Mouse (Mus musculus): ENCODE measurements at regions not wholly inside any gene's neighbourhood (a gene's known extent, or its start where the extent isn't known, plus 50 kb on each side); places are given as distances from the start of the nearest gene placed in this dataset.

DNA sequence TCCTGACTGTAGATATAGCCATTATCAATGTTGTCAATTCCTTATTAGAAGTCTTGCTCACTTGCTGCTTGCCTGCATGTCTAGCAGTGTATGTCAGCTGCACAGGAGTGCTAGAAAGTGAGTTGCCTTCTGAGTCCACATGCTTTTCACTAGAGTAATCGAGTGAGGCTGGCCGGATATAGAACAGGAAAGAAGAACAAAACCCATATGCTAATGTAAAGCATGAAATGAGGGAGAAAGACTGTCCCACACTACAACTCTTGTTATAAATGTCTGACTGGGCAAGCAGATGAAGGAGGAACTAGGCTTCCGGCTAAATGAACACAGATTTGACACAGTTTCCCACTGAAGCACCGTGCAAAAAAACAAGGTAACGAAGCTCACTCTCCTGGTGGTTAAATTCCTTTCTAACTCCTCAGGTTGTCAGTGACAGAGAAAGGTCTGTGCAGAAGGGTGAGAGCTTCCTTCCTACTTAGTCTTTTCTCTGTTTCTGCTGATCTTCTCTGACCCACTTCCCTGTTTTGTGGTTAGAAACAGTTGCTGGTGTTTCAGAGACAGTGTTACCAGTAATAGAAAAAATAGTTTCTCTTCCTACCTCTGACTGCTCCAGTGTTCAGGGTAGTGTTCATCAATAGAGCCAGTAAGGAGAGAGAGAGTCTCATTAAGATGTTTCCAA lies 399.0 kb downstream of the Atp23 start:
- H3K4me3 ChIP-seq: no peak overlapping the region
- H3K9ac ChIP-seq: no peak overlapping the region
- ATAC-seq (ENCODE audit: low FRiP score, low read depth): no peak
- no peaks in the 10 kb centered on the region for H3K27me3 ChIP-seq (replicated peaks)
- no peak overlapping the region for H3K27ac ChIP-seq
- H3K9me3 ChIP-seq: no peaks in the 10 kb centered on the region
- H3K4me2 ChIP-seq (replicated peaks): no peak overlapping the region
- no peaks in the 10 kb centered on the region for H3K4me1 ChIP-seq
- 61% methylated on average over 5 of the region's 5 CpGs for WGBS
- H3K36me3 ChIP-seq: no peaks in the 10 kb centered on the region

- Histone ChIP-seq H3K9me3 (no peaks in the 10 kb centered on the region), H3K4me1 (no peaks in the 10 kb centered on the region), H3K9ac (no peak overlapping the region), H3K4me3 (no peak overlapping the region), H3K27me3 (replicated peaks) (no peaks in the 10 kb centered on the region), H3K4me2 (replicated peaks) (no peak overlapping the region), H3K27ac (no peak overlapping the region), H3K36me3 (no peaks in the 10 kb centered on the region)
- ATAC-seq (ENCODE audit: low FRiP score, low read depth): no peak
- WGBS: 85% methylated on average over 6 of the region's 6 CpGs
Observed at GRCm38 (mm10) chr10:126498726-126499125, 402.4 kb downstream of the Atp23 start.

DNA sequence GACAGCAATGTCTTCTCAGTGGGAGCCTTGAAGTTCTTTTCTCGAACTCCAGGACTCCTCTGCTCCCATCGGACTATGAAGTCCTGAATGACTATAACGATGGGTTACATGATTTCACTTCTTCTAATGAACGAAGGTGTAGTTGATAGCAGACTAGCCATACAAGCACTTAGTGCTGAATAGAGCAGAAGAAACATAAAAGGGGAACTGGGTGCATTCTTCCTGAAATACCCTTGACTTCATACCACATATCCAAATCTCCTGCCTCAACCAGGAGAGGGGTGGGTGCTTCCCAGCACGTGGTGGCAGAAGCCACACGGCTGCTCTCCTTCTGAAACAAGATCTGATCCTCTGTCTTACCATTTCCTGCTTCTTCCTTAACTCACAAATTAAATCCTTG lies 407.4 kb downstream of the Atp23 start:
- Histone ChIP-seq H3K4me3 (no peak overlapping the region), H3K9ac (no peak overlapping the region), H3K27me3 (replicated peaks) (no peaks in the 10 kb centered on the region), H3K4me1 (no peaks in the 10 kb centered on the region), H3K9me3 (no peaks in the 10 kb centered on the region), H3K4me2 (replicated peaks) (no peak overlapping the region), H3K36me3 (no peaks in the 10 kb centered on the region), H3K27ac (no peak overlapping the region)
- ATAC-seq (ENCODE audit: low FRiP score, low read depth): no peak
- WGBS: 83% methylated on average over 6 of the region's 6 CpGs

GRCm38 (mm10) chr10:126492211-126492610 lies 408.9 kb downstream of the Atp23 start:
- Histone ChIP-seq H3K36me3 (no peaks in the 10 kb centered on the region), H3K9ac (no peak overlapping the region), H3K4me2 (replicated peaks) (no peak overlapping the region), H3K4me1 (no peaks in the 10 kb centered on the region), H3K27ac (no peak overlapping the region), H3K4me3 (no peak overlapping the region), H3K27me3 (replicated peaks) (no peaks in the 10 kb centered on the region), H3K9me3 (no peaks in the 10 kb centered on the region)
- ATAC-seq (ENCODE audit: low FRiP score, low read depth): no peak
- WGBS: 89% methylated on average over 6 of the region's 6 CpGs

DNA sequence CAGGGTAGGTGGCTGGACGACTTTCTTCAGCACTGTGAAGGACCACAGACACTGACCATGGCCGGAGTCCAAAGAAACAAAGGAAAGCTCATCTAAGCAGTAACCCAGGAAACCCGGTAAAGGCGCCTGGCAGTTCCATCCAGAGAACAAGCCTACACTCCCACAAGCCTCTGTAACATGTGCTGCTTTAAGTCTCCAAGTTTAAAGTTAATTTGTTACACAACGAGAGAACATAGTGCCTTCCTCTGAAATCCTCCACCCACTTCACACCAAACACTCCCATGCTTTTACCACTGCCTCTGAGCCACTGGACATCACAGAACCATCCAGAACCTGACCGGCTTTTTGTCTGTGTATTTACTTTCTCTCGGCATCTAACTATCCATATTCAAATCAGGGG lies 416.0 kb downstream of the Atp23 start:
- H3K4me2 ChIP-seq (replicated peaks): no peak overlapping the region
- H3K4me3 ChIP-seq: no peak overlapping the region
- no peak overlapping the region for H3K27ac ChIP-seq
- H3K36me3 ChIP-seq: no peaks in the 10 kb centered on the region
- WGBS: 85% methylated on average over 7 of the region's 7 CpGs
- H3K9me3 ChIP-seq: 0 out of 2 replicates have a peak, but pooled peaks cover 3% of the 10 kb centered on the region
- ATAC-seq (ENCODE audit: low FRiP score, low read depth): no peak
- H3K9ac ChIP-seq: no peak overlapping the region
- no peaks in the 10 kb centered on the region for H3K27me3 ChIP-seq (replicated peaks)
- no peaks in the 10 kb centered on the region for H3K4me1 ChIP-seq

DNA sequence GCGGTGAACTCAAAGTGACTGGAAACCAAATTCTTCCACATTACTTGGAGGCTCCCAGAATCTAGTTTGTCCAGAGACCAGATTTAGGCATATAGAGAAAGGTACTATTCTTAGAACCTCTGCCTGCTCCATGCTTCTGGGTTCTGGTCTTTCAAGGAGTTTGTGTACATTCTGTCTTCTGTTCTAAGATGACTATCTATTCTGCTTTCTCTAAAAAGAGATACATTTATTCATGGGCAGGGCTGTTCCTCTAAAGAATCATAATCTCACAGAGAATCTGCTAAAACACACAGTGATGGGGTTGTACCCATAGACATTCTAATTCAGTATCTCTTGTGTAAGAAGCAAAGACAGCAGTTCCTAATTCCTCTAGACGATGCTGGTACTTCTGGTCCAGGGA lies 417.7 kb downstream of the Atp23 start:
- no peaks in the 10 kb centered on the region for H3K36me3 ChIP-seq
- H3K4me2 ChIP-seq (replicated peaks): no peak overlapping the region
- 0 out of 2 replicates have a peak, but pooled peaks cover 3% of the 10 kb centered on the region for H3K9me3 ChIP-seq
- no peaks in the 10 kb centered on the region for H3K27me3 ChIP-seq (replicated peaks)
- H3K27ac ChIP-seq: no peak overlapping the region
- H3K9ac ChIP-seq: no peak overlapping the region
- H3K4me1 ChIP-seq: no peaks in the 10 kb centered on the region
- WGBS: 89% methylated on average over 2 of the region's 2 CpGs
- H3K4me3 ChIP-seq: no peak overlapping the region
- ATAC-seq (ENCODE audit: low FRiP score, low read depth): no peak

DNA sequence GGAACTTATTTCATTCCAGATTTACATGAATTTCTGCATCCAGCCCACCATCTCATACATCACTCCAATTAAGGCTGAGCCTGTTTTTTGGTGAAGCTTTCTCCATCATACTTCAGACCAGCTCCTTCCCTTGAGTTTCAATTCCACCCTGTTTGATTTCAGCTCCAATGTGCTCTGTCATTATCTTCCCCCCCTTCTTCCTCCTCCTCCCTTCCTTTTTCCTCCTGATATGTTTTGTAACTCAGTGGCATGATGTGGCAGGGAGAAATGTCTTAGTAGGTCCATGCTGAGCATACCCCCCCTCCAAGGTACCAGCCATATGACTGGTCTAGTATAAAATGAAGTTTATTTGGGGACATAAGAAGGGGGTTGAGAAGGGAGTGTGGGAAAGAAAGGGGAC lies 420.8 kb downstream of the Atp23 start:
- Histone ChIP-seq H3K9ac (no peak overlapping the region), H3K9me3 (0 out of 2 replicates have a peak, but pooled peaks cover 3% of the 10 kb centered on the region), H3K27me3 (replicated peaks) (no peaks in the 10 kb centered on the region), H3K4me2 (replicated peaks) (no peak overlapping the region), H3K27ac (no peak overlapping the region), H3K36me3 (no peaks in the 10 kb centered on the region), H3K4me1 (no peaks in the 10 kb centered on the region), H3K4me3 (no peak overlapping the region)
- no peak for ATAC-seq (ENCODE audit: low FRiP score, low read depth)

GRCm38 (mm10) chr10:126479743-126480142 lies 421.4 kb downstream of the Atp23 start:
- Histone ChIP-seq H3K4me3 (no peak overlapping the region), H3K9me3 (0 out of 2 replicates have a peak, but pooled peaks cover 3% of the 10 kb centered on the region), H3K36me3 (no peaks in the 10 kb centered on the region), H3K27ac (no peak overlapping the region), H3K4me1 (no peaks in the 10 kb centered on the region), H3K27me3 (replicated peaks) (no peaks in the 10 kb centered on the region), H3K4me2 (replicated peaks) (no peak overlapping the region), H3K9ac (no peak overlapping the region)
- no peak for ATAC-seq (ENCODE audit: low FRiP score, low read depth)
- WGBS: 49% methylated on average over 2 of the region's 2 CpGs

DNA sequence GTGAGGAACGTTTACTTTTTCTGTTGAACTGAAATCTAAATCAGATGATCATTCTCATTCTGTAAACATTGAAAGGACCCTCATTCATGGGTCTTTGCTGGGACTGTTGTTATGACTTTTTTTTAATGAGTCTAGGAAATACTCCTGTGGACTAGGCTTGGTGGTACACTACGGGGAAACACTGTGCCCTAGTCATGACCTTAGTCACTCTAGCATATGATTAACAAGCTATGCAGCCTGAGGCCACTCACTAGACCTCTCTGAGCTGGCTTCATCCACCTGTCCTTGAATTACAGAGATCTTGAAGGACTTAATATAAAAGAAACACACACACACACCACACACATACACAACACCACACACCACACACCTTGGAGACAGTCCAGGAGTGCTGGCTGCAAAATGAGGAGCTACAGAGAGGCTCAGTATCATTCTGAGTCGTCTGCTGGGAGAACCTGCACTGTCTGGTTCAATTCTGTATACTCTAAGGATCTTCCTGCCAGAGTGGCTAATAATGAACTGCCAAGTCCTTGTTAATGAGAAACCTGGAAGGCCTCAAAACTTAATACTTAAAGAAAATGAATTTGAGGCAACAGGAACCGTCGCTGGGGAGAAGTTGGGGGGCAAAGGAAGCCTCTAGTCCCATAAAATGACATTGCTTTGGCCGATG lies 428.0 kb downstream of the Atp23 start:
- no peak overlapping the region for H3K9ac ChIP-seq
- H3K4me2 ChIP-seq (replicated peaks): no peak overlapping the region
- H3K4me1 ChIP-seq: no peaks in the 10 kb centered on the region
- no peaks in the 10 kb centered on the region for H3K9me3 ChIP-seq
- 71% methylated on average over 6 of the region's 6 CpGs for WGBS
- H3K27ac ChIP-seq: no peak overlapping the region
- no peaks in the 10 kb centered on the region for H3K27me3 ChIP-seq (replicated peaks)
- H3K4me3 ChIP-seq: no peak overlapping the region
- no peak for ATAC-seq (ENCODE audit: low FRiP score, low read depth)
- H3K36me3 ChIP-seq: no peaks in the 10 kb centered on the region

GRCm38 (mm10) chr10:126470838-126471491 lies 430.2 kb downstream of the Atp23 start:
- H3K4me1 ChIP-seq: no peaks in the 10 kb centered on the region
- no peak overlapping the region for H3K4me3 ChIP-seq
- H3K9me3 ChIP-seq: no peaks in the 10 kb centered on the region
- H3K36me3 ChIP-seq: no peaks in the 10 kb centered on the region
- ATAC-seq (ENCODE audit: low FRiP score, low read depth): no peak
- 71% methylated on average over 4 of the region's 4 CpGs for WGBS
- no peaks in the 10 kb centered on the region for H3K27me3 ChIP-seq (replicated peaks)
- no peak overlapping the region for H3K27ac ChIP-seq
- H3K4me2 ChIP-seq (replicated peaks): no peak overlapping the region
- no peak overlapping the region for H3K9ac ChIP-seq

GRCm38 (mm10) chr10:126462770-126463169 lies 438.4 kb downstream of the Atp23 start:
- no peak for ATAC-seq (ENCODE audit: low FRiP score, low read depth)
- H3K4me1 ChIP-seq: no peaks in the 10 kb centered on the region
- no peak overlapping the region for H3K4me2 ChIP-seq (replicated peaks)
- WGBS: 74% methylated on average over 1 of the region's 1 CpGs
- H3K9ac ChIP-seq: no peak overlapping the region
- no peaks in the 10 kb centered on the region for H3K9me3 ChIP-seq
- no peak overlapping the region for H3K4me3 ChIP-seq
- H3K36me3 ChIP-seq: no peaks in the 10 kb centered on the region
- H3K27me3 ChIP-seq (replicated peaks): no peaks in the 10 kb centered on the region
- H3K27ac ChIP-seq: no peak overlapping the region

DNA sequence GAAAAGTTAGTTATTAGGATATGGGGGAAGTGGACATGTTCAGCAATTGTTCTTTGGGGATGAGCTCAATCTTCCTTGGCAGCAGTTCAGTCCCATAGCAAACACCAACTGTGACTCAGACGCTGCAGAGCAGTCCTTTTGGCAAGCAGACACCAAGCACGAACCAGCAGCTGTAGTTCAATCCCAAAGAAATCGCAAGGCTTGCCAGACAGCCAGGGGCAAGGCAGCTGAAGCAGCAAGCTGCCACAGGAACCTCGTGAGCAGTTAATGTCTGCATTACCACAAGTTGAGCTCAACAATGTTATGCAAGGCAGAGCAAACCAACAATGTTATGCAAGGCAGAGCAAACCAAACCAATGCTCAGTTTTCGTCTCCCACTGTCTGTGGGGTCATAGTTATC lies 442.6 kb downstream of the Atp23 start:
- no peaks in the 10 kb centered on the region for H3K27me3 ChIP-seq (replicated peaks)
- H3K4me3 ChIP-seq: no peak overlapping the region
- no peaks in the 10 kb centered on the region for H3K4me1 ChIP-seq
- 87% methylated on average over 5 of the region's 5 CpGs for WGBS
- no peak for ATAC-seq (ENCODE audit: low FRiP score, low read depth)
- H3K27ac ChIP-seq: no peak overlapping the region
- H3K4me2 ChIP-seq (replicated peaks): no peak overlapping the region
- no peaks in the 10 kb centered on the region for H3K36me3 ChIP-seq
- H3K9ac ChIP-seq: no peak overlapping the region
- no peaks in the 10 kb centered on the region for H3K9me3 ChIP-seq

Measured in neural tube, embryonic 12.5 days (tissue).